Mouse (Mus musculus): ENCODE measurements at regions not wholly inside any gene's neighbourhood (a gene's known extent, or its start where the extent isn't known, plus 50 kb on each side); places are given as distances from the start of the nearest gene placed in this dataset.

DNA sequence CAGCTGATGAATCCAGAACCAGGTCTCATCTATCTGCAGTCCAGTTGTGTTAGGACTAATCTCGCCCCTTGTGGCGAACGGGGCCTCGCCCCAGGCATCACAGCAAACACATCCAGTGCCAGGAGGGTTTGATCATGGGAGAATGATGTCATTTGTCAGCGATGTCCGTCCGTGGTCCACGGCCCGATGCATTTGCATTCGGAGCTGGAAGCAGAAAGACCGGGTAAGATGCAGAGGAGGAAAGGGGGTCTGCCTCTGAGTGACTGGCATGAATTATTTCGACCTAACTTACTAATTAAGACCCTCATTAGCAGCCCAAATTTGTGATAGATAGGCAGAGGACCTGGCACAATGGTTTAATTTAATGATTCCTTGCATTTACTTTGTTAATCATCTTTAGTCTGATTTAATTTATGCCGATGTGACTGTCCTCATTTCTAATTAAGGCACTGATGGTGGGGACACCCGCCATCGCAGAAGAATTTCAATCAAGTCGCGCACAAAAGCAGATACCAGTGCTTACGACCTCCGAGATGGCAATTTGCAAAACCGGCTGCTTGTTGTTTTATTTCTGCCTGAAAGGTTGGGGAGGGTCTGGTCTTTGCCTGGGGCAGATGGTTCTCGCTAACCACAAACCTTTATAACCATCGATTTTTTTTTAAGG, 141.9 kb downstream of the Cryba4 start:
- no peak for DNase-seq

DNA sequence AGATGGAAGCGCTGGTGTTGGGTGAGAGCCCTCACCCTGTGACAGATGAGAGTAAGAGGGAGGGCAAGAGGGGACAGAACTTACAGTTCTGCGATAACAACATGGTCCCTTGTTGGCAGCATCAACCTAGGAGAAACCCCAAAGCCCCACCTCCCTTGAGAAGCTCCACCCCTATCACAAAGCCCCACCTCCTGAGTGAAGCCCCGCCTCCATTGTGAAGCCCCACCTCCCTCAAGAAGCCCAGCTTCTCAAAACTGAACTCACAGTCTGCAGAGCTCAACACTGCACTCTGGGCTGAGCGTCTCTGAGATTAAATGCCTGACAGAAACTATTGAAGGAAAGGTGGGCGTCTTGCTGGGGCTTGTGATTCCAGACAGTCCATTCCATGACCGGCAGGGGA, 131.6 kb downstream of the Cryba4 start:
- no peak for DNase-seq

DNA sequence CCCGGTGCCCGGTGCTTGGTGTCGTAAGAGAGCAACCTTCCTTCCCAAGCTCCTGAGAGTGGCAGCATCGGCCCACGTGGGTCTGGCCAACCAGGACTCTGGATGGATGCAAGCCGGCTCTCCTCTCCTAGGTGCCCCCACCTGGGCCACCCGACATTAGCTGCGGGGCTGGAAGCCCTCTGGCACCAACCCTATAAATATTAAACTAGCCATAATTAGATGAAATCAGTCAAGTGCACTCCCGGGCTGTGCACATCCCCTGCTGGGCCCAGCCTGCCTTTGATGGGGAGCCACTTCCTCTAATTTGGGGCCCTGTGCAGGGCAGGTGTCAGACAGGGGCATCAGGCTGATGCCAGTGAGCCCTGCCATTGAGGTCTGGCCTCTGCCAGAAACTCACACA, 130.8 kb downstream of the Cryba4 start:
- DNase-seq: no peak

DNA sequence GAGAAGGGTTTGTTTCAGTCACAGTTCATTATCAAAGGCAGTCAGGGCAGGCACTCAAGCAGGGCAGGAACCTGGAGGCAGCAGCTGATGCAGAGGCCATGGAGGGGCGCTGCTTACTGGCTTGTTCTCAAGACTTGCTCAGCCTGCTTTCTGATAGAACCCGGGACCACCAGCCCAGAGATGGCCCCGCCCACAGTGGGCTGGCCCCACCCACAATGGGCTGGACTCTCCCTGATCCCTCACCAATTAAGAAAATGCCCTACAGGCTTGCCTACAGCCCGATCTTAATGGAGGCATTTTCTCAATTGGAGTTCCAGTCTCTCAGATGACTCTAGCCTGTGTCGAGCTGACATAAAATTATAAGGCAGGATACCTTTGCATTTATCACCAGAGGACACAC, 129.7 kb downstream of the Cryba4 start:
- no peak for DNase-seq

DNA sequence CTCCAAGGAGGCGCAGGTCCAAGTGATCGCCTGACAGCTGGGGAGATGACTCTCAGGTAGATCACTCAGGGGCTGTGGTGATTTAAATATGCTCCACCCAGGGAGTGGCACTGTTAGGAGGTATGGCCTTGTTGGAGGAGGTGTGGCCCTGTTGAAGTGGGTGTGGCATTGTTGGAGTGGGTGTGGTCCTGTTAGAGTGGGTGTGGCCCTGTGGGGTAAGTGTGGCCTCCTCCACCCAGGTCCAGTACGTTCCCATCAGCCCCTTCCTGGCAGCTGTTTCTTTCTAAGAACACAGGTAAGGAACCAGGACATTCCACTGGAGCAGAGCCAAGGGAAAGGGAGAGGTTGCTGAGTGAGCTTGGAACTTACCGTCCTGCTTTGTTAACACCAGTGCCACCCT, 125.1 kb downstream of the Cryba4 start:
- no peak for DNase-seq

DNA sequence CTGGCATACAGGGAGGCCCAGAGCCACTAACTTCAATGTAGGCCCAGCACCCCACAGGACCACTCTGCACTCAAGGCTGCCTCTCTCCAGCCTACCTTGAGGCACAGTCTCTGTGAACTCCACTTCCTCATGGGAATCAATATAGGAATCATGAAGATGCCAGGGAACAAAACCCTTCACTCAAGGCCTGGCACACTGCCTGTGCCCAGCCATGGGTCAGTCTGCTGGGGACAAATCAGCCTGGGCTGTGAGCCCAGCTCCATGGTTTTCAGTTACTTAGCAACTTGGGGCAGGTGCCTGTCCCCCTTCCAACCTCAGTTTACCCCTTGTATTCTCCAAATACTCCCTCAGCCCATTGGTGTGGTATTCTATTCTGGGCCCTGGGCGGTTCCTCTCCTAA, 119.6 kb downstream of the Cryba4 start:
- DNase-seq: no peak

DNA sequence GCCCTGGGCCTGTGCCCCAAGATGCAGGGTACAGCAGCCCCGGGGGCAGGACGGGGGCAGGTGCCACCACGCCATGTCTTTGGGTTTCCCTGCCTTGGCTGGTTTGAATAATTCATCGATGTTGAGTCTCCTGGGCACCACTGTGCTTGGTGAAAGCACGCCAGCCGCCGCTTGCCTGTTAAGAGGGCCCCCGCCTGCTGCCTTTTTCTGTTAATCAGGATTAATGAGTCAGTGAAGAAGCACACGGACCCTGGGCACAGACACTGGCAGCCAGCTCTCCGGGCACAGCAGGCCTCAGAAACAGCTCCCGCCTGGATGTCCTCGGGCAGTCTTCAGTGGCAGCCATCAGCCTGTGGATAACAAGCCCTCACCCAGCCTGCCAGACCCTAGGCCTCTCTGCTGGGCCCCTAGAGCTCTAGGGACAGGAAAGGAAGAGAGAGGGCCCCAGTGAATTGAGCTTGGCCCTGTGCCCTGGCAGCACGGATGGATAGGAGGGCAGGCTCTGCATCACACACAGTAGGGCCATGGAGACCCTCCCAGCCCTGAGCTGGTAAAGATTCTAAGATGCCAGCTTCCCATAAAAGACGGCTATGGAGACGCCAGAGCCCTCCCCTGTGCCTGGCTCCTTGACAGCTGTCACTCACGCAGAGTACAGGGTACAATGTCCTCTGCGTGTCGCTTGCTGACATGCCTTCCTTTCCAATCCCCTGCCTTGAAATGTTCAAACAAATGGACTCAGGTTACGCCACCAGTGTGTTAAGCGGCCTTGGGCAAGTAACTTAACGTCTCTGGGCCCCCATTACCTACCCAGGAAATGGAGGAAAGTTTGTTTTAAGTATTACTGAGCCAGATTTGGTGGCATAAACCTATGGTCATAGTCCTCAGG, 118.4 kb downstream of the Cryba4 start:
- DNase-seq: no peak

DNA sequence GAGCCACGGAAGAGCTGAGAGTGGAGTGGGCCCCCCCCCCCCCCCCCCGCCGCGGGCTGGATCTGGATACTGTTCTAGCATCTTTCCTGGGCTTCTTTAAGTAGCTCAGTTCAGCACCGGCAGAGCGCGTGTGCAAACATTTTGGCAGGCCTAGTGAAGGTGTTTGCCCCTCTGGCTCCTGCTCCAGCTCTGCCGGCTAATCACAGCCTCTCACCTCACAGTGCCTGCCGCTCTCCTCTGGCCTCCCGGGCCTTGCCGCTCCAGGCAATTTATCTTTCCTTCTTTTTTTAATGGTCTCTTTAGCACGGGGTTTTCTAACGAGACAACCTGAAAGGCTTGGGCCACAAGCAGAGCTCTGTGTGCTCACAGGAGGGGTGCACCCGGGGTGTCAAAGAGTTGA, 115.7 kb downstream of the Cryba4 start:
- no peak for DNase-seq

DNA sequence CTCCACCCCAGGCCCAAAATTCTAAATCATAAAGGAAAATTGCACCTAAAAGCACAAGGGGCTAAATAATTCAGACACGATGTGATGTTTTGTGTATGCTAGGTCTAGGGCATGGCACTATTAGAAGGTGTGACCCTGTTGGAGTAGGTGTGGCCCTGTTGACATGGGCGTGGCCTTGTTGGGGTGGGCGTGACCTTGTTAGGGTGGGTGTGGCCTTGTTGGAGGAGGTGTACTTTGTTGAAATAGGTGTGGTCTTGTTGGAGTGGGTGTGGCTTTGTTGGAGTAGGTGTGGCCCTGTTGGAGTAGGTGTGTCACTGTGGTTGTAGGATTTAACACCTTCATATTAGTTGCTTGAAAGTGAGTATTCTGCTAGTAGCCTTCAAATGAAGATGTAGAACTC, 114.1 kb downstream of the Cryba4 start:
- DNase-seq: no peak

DNA sequence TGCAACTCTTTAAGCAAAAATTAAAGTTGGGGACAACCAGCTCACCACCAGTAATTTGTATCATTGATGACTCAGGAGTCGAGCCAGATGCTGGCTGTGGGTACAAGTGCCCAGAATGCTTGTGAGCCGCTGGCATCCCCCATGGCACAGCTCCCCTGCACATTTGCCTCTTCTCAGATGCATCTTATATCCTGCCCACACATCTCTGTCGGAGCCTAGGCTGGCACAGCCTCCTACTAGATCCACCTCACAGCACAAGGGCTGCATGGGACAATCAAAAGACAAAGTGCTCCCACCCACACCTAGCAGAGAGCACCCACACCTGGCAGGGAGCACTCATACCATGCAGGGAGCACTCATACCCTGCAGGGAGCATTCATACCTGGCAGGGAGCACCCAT, 109.6 kb downstream of the Cryba4 start:
- no peak for DNase-seq

DNA sequence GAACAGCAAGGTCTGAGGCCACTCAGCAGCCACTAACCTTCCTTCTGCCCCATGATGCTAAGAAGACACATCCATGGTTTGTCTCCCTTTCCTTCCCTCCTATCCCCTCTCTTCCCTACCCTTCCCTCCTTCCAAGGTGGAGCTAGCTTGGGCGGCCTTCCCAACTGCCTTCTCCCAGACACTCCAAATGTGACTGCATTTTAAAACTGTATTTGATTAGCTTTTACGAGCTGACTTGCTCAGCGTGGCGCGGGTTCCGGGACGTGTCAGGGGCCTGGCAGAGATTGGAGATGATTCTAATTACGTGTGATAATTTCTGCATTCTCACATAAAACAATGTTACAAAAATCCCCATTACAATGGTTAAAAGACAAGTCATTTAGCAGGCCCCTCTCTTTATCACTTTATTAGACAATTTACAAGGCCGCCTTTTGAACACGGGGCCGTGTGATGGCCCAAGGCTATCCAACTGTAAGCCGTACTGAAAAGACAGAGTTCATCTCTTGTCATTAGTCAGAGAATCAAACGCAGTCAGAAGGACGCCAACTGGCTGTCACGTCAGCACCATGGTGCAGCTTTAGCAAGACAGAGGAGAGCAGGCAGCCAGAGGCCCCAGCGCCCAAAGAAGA, 108.2 kb downstream of the Cryba4 start:
- DNase-seq: no peak

DNA sequence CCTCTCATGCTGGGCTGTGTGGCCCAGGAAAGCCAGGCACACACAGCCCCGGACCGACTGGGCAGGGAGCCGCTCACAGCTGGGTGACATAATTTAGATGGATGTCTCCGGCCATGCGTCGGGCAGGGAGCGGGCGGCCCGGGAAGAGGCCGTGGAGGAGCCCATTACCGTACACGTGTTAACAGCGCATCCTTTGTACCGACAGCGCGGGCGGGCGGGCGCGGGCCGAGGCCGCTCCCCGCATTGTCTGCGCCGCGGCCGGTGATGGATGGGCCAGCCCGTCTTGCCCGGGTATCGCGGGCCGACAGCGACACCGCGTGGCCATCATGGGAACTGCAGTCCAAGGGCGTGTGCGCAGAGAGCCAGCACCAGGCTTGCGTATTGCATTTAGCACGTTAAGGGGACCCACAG, 98.6 kb downstream of the Cryba4 start:
- DNase-seq: peak; percentile 91

DNA sequence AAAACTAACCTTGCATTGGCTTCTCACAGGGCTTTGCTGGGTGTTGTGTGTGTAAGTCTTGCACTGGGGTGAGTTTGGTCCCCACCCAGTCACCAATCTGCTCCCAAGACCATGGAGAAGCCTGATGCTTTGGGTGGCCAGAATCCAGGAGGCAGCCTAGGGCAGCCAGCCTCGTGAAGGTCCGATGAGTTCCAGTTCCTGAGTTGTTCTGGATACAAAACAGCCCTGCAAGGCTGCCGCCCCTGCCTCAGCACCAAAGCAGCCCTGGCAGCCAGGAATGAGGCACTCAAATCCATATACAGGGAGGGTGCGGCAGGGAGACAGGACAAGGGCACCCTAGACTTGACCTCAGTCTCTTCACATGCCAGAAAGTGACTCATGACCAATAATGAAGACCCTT, 97.7 kb downstream of the Cryba4 start:
- DNase-seq: no peak

DNA sequence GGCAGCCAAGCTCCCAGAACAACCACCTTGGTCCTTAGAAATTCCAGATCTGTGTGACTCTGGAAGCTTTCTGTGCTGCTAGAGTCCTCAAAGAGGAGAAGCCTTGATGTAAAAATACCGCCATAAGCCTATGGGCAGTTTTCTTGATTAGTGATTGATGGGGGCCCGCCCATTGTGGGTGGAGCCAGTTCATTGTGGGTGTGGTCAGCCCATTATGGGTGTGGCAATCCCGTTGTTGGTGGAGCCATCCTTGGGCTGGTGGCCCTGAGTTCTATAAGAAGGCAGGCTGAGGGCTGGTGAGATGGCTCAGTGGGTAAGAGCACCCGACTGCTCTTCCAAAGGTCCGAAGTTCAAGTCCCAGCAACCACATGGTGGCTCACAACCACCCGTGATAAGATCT, 97.3 kb downstream of the Cryba4 start:
- DNase-seq: no peak

DNA sequence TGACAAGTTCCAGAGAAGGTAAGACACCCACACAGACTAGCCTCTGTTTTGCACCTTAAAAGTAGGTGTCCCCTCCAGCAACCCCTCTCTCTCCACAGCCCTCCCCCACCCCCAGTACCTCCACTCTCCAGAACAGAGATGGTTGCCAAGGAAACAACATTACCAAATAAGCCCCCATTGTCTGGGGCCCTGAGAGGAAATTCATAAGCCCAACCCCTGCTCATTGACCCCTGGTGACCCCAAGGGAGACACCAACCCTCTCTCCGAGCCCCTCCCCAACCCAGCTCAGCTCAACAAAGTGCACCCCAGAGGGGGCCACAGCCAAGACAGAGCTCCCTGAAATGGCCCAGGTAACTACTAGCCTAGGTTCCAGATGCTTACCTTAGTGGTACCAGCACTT, 96.3 kb downstream of the Cryba4 start:
- DNase-seq: no peak

DNA sequence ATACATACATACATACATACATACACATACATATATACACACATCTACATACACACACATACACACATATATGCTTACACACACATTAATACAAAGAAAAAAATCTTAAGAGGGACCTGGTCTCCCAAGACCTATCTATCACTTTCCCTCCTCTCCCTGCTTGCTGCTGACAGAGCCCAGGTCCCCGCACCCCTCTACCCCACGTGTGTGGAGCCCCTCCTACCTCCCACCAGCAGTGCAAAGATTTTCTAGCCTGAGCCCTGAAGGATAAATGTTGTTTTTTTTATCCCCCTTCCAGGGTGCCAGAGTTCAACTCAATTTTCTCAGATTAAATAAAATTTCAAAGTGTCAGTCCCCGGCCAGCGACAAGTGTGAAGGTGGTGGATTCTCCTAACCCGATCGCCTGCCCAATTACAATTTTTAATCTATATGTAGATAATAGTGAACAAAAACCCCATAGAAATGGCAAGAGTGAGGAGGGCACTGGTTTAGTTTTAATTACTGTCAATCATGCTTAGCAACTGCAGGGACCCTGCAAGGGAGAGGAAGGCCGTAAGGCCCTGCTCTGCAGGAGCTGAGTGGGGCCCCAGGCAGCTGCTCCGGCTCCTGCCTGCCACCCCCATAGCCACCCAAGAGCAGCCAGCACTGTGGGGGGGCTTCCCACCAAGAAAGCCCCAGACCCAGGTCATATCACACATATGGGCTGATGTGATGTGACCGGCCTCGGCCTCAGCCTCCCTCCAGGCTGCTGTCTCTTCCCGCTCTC, 85.7 kb downstream of the Cryba4 start:
- no peak for DNase-seq

DNA sequence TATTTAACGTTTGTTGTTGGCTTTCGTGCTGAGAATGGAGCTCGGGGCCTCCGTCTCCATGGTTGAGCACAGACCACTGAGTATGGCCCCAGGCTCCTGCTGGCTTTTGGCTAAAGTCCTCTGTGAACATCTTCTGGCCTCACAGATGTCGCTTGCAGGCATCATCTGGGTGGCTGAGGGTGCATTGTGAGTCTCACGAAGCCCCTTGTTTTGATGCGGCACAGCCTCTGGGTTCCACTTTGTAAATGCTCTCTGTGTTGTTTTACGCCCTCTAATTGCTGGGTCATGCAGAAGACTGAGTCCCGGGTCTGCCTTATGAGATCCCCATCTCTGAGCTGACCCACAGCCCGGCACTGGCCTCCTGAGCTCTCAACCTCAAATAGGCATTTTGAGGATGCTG, 84.5 kb downstream of the Cryba4 start:
- no peak for DNase-seq

DNA sequence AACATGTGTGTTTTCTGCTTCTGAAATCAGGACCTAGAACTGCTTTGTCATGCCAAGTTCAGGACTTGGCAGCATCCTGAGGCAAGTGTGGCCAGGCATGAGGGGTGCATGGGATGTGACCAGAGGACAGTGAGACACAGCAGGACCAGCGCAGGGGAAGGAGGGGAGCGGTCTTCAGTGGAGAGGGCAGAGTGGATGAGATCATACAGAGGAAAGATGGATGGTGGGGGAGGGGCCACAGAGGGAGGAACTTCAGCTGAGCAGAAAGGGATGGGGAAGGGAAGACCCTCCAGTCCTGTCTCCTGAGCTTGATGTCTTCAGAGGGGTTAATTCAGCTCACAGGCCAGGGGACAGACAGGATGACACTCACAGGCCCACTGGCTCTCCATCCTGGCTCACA, 81.0 kb downstream of the Cryba4 start:
- DNase-seq: no peak

DNA sequence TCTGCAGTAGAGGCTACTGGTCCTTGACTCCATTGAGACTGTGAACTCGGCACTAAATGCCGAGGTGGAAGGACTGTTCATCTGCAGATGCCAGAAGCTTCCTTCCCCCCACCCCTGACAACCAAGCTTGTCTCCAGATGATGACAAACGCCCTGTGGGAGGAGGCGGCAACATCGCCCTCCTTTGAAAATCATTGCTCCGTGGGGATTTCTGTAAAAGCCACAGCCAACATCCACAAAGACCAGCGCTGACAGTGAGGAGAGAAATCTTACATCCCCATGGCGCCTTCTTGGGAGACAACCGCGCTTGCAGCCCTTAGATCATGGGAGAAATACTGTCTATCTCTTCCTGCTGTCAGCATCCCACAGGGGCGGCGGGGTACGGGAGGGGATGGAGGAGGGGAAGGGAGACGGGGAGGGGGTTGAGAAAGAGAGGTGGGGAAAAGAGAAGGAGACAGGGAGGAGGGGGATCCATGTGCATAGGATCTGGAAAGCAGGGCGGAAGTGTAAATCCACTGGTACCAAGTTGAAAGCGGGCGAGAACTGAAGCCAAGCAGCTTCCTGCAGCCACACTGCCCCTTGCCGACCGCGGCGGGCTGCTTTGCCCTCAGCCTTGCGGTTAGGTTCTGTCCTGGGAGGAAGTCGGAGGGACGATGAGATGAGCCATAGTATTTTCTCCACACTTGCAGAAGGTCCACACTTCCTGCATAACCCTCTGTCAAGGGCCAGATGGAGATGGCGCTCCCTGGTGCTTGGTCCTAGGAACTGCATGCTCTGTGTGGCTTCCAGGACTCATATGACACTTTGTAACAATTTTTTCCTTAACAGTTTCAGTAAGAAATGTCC, 72.9 kb downstream of the Cryba4 start:
- peak; percentile 66 for DNase-seq

DNA sequence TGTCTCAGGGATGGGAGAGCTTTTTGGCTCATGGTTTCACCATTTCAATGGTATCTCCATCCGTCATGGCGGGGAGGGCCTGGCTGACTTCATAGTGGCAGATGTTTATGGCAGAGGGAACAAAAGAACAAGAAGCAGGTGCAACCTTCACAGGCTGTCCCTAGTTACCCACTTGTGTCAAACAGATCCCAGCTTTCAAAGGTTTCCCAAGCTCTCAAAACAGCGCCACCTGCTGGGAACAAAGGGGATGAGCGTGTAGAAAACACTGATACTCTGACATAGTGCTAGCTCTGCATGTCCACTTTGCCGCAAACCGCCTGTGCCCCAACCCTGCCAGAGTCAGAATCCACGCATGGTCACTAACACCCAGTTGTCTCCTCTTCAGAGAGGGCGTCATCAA, 69.5 kb downstream of the Cryba4 start:
- DNase-seq: peak; percentile 32

DNA sequence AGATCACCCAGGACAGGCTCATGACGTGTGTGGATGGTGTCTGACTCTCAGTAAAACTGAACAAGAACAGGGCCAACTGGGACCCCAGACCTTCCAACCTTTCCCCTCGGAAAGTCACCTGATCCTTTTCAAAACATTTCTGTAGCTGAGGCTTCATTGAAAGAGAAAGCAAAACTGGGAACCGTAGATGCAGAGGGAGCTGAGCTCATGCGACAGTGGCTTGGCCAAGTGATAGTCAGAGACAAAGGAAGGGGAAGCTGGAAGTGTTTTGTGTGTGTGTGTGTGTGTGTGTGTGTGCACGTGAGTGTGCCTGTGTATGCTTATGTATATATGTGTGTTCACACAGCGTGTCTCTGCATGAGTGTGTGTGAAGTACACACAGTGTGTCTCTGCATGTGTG, 56.7 kb downstream of the Cryba4 start:
- DNase-seq: no peak

Data from heart, postnatal 4 days (tissue).